Mouse (Mus musculus) kidney, embryonic 16.5 days (tissue): ENCODE measurements around the gene Ackr2. TPM values are rescaled to one million over a fixed set of nuclear protein-coding genes. Genes with fewer than 3 reads are reported as not detected.

Source experiments
- ATAC-seq: fragments of 200-750 bp; cut with Nextera tagmentation; 2 replicates; pipeline ENCODE4 v1.8.0; 2017; ENCODE audit warnings: moderate TSS enrichment; ENCODE audit not compliant: low FRiP score, low TSS enrichment
- H3K27ac ChIP-seq: fragments of 300-500 bp; sonication (generic); 2 replicates; pipeline ENCODE4 v1.5.1; 2014; ENCODE audit warnings: low read length
- H3K27me3 ChIP-seq: fragments of 300-500 bp; sonication (generic); 2 replicates; pipeline ENCODE4 v1.6.1; 2014; ENCODE audit warnings: low read length, control low read depth, mixed read lengths; ENCODE audit not compliant: insufficient read depth
- H3K36me3 ChIP-seq: fragments of 300-500 bp; sonication (generic); 2 replicates; pipeline ENCODE4 v1.6.1; 2014; ENCODE audit warnings: low read length, control low read depth, mixed read lengths; ENCODE audit not compliant: insufficient read depth
- H3K4me1 ChIP-seq: fragments of 300-500 bp; sonication (generic); 2 replicates; pipeline ENCODE4 v1.6.1; 2014; ENCODE audit warnings: low read length, control low read depth, mixed read lengths; ENCODE audit not compliant: insufficient read depth
- H3K4me2 ChIP-seq: fragments of 300-500 bp; sonication (generic); replicated peaks from 2 replicates; pipeline ENCODE4 v1.6.1; 2014; ENCODE audit warnings: low read depth, low read length
- H3K4me3 ChIP-seq: fragments of 300-500 bp; sonication (generic); 2 replicates; pipeline ENCODE4 v1.5.1; 2014; ENCODE audit warnings: mild to moderate bottlenecking, low read length
- H3K9ac ChIP-seq: fragments of 300-500 bp; sonication (generic); replicated peaks from 2 replicates; pipeline ENCODE4 v1.6.1; 2014; ENCODE audit warnings: low read length
- H3K9me3 ChIP-seq: fragments of 300-500 bp; sonication (generic); 2 replicates; pipeline ENCODE4 v1.6.1; 2016; ENCODE audit warnings: low read length, control low read depth
- WGBS: fragments of 180-500 bp; shearing (Covaris S2); extraction: QIAGEN DNeasy Blood & Tissue Kit; methylation state at CpG from one replicate; pipeline ENCODE4 v1.1.7; 2014; 5-methylcytosine and 5-hydroxymethylcytosine counted together
- polyA plus RNA-seq: library from polyadenylated mRNA; unstranded; fragments of >200 nt; fragmentation: Nextera tagmentation; extraction: Ambion mirVana; gene quantifications from 2 replicates; pipeline ENCODE4 v1.2.1, GENCODE M21; 2015

Gene Ackr2
- polyA plus RNA-seq, 1 experiment from 2014 or later: 0.90 TPM

DNA sequence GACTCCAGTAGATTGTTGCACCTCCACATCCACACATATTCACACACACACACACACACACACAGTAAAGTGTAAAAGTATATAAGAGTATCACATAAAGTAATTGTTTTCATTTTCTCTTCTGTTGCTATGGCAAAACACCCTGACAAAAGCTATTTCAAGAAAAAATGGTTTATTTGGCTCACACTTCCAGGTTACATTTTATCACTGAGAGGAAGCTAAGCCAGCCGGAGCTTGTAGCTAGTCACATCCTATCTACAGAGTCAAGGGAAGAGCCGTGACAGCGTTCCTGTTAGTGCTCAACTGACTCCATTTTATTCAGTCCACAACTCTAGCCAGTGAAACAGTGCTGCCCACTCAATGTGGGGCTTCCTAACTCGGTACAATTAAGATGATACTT is 50.3 kb downstream of the Ackr2 start:
- H3K9me3 ChIP-seq: no peaks in the 10 kb centered on the region
- no peaks in the 10 kb centered on the region for H3K27me3 ChIP-seq
- ATAC-seq: no peak
- no peak overlapping the region for H3K27ac ChIP-seq
- no peak overlapping the region for H3K4me2 ChIP-seq
- H3K36me3 ChIP-seq: no peaks in the 10 kb centered on the region
- 74% methylated on average over 4 of the region's 4 CpGs for WGBS
- peaks cover 12% of the 10 kb centered on the region for H3K4me1 ChIP-seq
- no peak overlapping the region for H3K4me3 ChIP-seq
- H3K9ac ChIP-seq: no peak overlapping the region

DNA sequence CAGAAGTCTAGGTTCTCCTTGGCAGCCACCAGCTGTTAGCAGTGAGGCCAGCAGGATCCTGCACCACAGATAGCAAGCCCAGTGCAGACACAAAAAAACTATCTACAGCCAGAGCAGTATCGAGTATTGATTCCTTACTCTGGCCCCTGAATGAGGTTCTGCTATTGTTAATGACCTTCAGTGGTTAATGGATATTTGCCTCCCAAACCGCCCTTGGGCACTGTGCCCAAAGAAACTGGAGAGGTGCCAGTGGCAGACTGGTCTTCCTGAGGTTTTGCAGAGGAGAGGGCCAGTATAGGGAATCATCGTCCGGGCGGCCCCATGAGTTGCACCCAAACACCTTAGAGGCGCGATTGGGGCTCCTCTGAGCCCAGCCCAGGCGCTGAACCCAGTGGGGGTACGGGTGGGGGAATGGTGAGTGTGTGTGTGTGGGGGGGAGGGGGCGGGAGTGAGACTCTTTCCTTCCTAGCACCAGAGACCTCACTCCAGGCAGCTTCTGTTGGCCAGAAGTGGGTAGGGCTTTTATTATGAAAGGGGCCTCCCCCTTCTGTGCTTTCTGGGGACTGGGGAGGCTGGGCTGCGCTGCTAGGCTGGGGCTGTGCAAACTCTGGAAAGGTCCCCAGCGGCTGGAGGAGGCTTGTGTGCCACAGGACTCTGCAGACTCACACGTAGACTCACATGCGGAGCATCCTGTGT is 52.4 kb downstream of the Ackr2 start, which contains the start of gene Fam198a:
TSS of gene Fam198a (plus strand) at position 571 of the 696 bp plus-strand sequence.
- ATAC-seq: peak; percentile 93
- WGBS: 7% methylated on average over 14 of the region's 14 CpGs

DNA sequence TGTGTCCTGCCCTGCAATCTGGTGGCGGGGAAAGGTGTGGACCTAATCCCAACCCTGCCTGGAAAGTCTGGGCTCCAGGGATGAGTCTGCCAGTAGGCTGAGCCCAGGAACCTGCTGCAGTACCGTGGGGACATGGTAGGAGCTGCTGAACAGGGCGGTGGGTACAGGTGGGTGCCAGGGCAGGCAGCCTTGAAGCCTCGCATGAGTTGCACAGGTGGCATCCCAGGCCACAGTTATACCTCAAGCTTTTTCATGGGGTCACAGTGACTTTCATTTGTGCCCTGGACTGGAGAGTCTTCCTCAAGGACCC is 52.9 kb downstream of the Ackr2 start:
- no peak for ATAC-seq
- H3K36me3 ChIP-seq: no peaks in the 10 kb centered on the region
- H3K27ac ChIP-seq: peak overlapping the region; percentile 62; the same call in 1 of the 2 replicates
- H3K27me3 ChIP-seq: no peaks in the 10 kb centered on the region
- WGBS: 39% methylated on average over 4 of the region's 4 CpGs
- H3K9ac ChIP-seq: peak overlapping the region; percentile 60
- peaks cover 12% of the 10 kb centered on the region for H3K4me1 ChIP-seq
- H3K4me3 ChIP-seq: peak overlapping the region; percentile 31
- peak overlapping the region; percentile 55 for H3K4me2 ChIP-seq
- H3K9me3 ChIP-seq: no peaks in the 10 kb centered on the region

More for the DNA sequence above, 52.4 kb downstream of the Ackr2 start, which contains the start of gene Fam198a:
- no peaks in the 10 kb centered on the region for H3K27me3 ChIP-seq
- H3K27ac ChIP-seq: peak within 1 kb of the TSS; percentile 62
- peaks cover 12% of the 10 kb centered on the region for H3K4me1 ChIP-seq
- H3K4me3 ChIP-seq: peak within 1 kb of the TSS; percentile 31
- H3K36me3 ChIP-seq: no peaks in the 10 kb centered on the region
- peak within 1 kb of the TSS; percentile 60 for H3K9ac ChIP-seq
- no peaks in the 10 kb centered on the region for H3K9me3 ChIP-seq
- peak within 1 kb of the TSS; percentile 55 for H3K4me2 ChIP-seq

DNA sequence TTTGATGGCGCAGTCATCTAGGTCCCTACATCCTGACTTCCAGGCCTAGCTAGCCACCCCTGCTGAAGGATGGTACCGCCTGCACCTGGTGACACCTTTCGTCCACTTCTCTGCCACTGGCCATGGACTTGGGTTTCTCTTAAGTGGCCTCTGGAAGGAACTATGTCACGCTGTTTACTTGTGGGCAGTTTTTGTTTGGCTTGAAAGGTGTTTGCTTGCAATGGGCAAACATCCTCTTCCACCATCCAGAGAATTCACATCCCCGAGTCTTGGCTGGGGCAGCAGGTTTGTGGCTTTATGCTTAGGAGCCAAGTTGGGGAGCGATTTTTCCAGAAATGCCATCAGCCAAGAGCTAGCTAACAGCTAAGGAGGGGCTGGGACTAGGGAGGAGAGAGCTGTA is 54.4 kb downstream of the Ackr2 start:
- H3K27me3 ChIP-seq: no peaks in the 10 kb centered on the region
- 88% methylated on average over 6 of the region's 6 CpGs for WGBS
- H3K4me2 ChIP-seq: no peak overlapping the region
- H3K4me3 ChIP-seq: no peak overlapping the region
- ATAC-seq: no peak
- H3K36me3 ChIP-seq: no peaks in the 10 kb centered on the region
- H3K9me3 ChIP-seq: no peaks in the 10 kb centered on the region
- no peak overlapping the region for H3K9ac ChIP-seq
- H3K4me1 ChIP-seq: peaks cover 12% of the 10 kb centered on the region
- no peak overlapping the region for H3K27ac ChIP-seq

DNA sequence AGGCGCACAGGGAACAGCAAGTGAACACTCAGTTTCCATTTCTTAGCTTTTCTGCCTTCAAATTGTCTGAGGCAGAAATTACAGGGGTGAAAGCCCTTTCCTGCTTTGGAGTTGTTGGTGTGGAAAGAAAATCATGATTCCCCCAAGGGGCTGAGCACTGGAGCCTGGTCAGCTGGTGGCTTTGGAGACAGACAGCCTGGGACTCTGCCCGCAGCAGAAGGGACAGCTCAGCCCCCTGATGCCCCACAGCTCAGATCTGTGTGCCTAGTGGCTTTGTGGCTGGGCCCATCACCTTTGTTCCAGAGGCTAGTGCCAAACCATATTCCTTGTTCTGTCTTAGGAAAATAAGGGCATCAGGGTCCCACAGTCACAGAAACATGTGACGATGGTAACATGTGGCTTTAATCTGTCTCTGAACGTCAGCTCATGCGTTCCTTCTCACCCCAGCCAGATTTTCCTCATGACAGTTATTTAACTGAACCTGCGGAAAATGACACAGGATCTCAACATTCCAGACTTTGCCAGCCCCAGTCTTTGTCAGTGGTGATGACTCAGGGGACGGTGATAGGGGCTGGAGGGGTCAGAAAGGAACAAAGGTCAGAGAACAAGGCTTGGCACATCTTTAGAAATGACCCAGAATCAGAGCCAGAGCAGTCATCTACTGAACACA is 61.9 kb downstream of the Ackr2 start:
- no peak for ATAC-seq
- no peaks in the 10 kb centered on the region for H3K4me1 ChIP-seq
- 50% methylated on average over 7 of the region's 7 CpGs for WGBS
- no peak overlapping the region for H3K4me3 ChIP-seq
- H3K27ac ChIP-seq: no peak overlapping the region
- H3K27me3 ChIP-seq: no peaks in the 10 kb centered on the region
- H3K4me2 ChIP-seq: no peak overlapping the region
- no peaks in the 10 kb centered on the region for H3K36me3 ChIP-seq
- no peak overlapping the region for H3K9ac ChIP-seq
- H3K9me3 ChIP-seq: no peaks in the 10 kb centered on the region

Other genes starting within 250 kb of the Ackr2 start
- gene Sec22c, start 192.9 kb upstream of the Ackr2 start, polyA plus RNA-seq: 8.5 and 9.0 TPM in 2 replicates
- gene Ss18l2, start 188.0 kb upstream of the Ackr2 start, polyA plus RNA-seq: 107 and 114 TPM in 2 replicates
- 46.1 and 57.5 TPM in 2 replicates for gene Nktr, start 179.2 kb upstream of the Ackr2 start, polyA plus RNA-seq
- gene Zfp651, start 139.0 kb upstream of the Ackr2 start, polyA plus RNA-seq: 8.1 and 9.5 TPM in 2 replicates
- gene Klhl40, start 120.7 kb upstream of the Ackr2 start, polyA plus RNA-seq: 0.72 and 0.99 TPM in 2 replicates
- gene Hhatl, start 105.8 kb upstream of the Ackr2 start, polyA plus RNA-seq: 0.50 and 0.56 TPM in 2 replicates
- 0.58 and 0.71 TPM in 2 replicates for gene Ccdc13, start 58.9 kb upstream of the Ackr2 start, polyA plus RNA-seq
- gene Higd1a, start 40.0 kb upstream of the Ackr2 start, polyA plus RNA-seq: 120 and 142 TPM in 2 replicates
- gene Cyp8b1, start 17.9 kb downstream of the Ackr2 start, polyA plus RNA-seq: not detected in 2 replicates
- gene Fam198a, start 52.6 kb downstream of the Ackr2 start, polyA plus RNA-seq: 2.0 and 2.8 TPM in 2 replicates
- 19.1 and 19.9 TPM in 2 replicates for gene Pomgnt2, start 98.8 kb downstream of the Ackr2 start, polyA plus RNA-seq
- gene Snrk, start 218.9 kb downstream of the Ackr2 start, polyA plus RNA-seq: 63.3 and 65.1 TPM in 2 replicates